Mouse (Mus musculus) liver, embryonic 14.5 days (tissue): ENCODE results near the gene Car15.

Experiments
- CTCF ChIP-seq: IDR thresholded peaks from 2 replicates; pipeline ENCODE4 v1.5.1; 2016; ENCODE audit warnings: antibody characterized with exemption, low read depth, control low read depth
- EP300 ChIP-seq: IDR thresholded peaks from 2 replicates; pipeline ENCODE4 v1.6.1; 2016; ENCODE audit warnings: antibody characterized with exemption, low read depth

GRCm38 (mm10) chr16:17809711-17810110 is 28.5 kb downstream of the Car15 start:
- TF ChIP-seq CTCF (no peak), EP300 (no peak)
